Mouse (Mus musculus): ENCODE results near the gene Cldn22. TPM values are rescaled to one million over a fixed set of nuclear protein-coding genes. Genes with fewer than 3 reads are reported as not detected.

Gene Cldn22
- not detected in 2 replicates for polyA plus RNA-seq (2015; fragmentation: Nextera tagmentation; extraction: Ambion mirVana)

- Histone ChIP-seq H3K9me3 (ENCODE audit: low read length) (no peaks in the 10 kb centered on the region), H3K4me2 (replicated peaks; ENCODE audit: low read depth, low read length) (no peak within 1 kb of the TSS), H3K36me3 (ENCODE audit: insufficient read depth, low read length) (no peaks in the 10 kb centered on the region), H3K9ac (replicated peaks; ENCODE audit: low read depth) (no peak within 1 kb of the TSS), H3K4me3 (ENCODE audit: low read depth, low read length) (no peak within 1 kb of the TSS), H3K27ac (ENCODE audit: low read length) (no peak within 1 kb of the TSS), H3K4me1 (ENCODE audit: insufficient read depth, low read depth, low read length) (no peaks in the 10 kb centered on the region), H3K27me3 (replicated peaks; ENCODE audit: insufficient read depth, low read length) (no peaks in the 10 kb centered on the region)
- TF ChIP-seq EP300 (IDR thresholded peaks at IDR 0.05): no peak
- TF ChIP-seq CTCF (IDR thresholded peaks at IDR 0.05): no peak
- no peak for DNase-seq (ENCODE audit: low spot score)
- 62% methylated on average over 13 of the region's 13 CpGs for WGBS
- no peak for ATAC-seq
These were observed at the start of gene Cldn22 for GRCm38 (mm10) chr8:47824182-47824581. TSS of gene Cldn22 (plus strand) at chr8:47824482.

- ATAC-seq (no peak), DNase-seq (ENCODE audit: low spot score) (no peak)
- WGBS: 89% methylated on average over 7 of the region's 7 CpGs
- H3K27ac ChIP-seq (ENCODE audit: low read length): no peak overlapping the region
- no peaks in the 10 kb centered on the region for H3K9me3 ChIP-seq (ENCODE audit: low read length)
- no peaks in the 10 kb centered on the region for H3K4me1 ChIP-seq (ENCODE audit: insufficient read depth, low read depth, low read length)
- H3K4me2 ChIP-seq (replicated peaks; ENCODE audit: low read depth, low read length): no peak overlapping the region
- no peaks in the 10 kb centered on the region for H3K36me3 ChIP-seq (ENCODE audit: insufficient read depth, low read length)
- no peaks in the 10 kb centered on the region for H3K27me3 ChIP-seq (replicated peaks; ENCODE audit: insufficient read depth, low read length)
- H3K9ac ChIP-seq (replicated peaks; ENCODE audit: low read depth): no peak overlapping the region
- no peak overlapping the region for H3K4me3 ChIP-seq (ENCODE audit: low read depth, low read length)
- TF ChIP-seq CTCF (IDR thresholded peaks at IDR 0.05) (no peak), EP300 (IDR thresholded peaks at IDR 0.05) (no peak)
These were observed 46.9 kb upstream of the Cldn22 start for GRCm38 (mm10) chr8:47777415-47777814.

GRCm38 (mm10) chr8:47779589-47779988, 44.7 kb upstream of the Cldn22 start:
- no peak overlapping the region for H3K4me3 ChIP-seq (ENCODE audit: low read depth, low read length)
- ATAC-seq: no peak
- no peaks in the 10 kb centered on the region for H3K36me3 ChIP-seq (ENCODE audit: insufficient read depth, low read length)
- no peaks in the 10 kb centered on the region for H3K4me1 ChIP-seq (ENCODE audit: insufficient read depth, low read depth, low read length)
- 72% methylated on average over 6 of the region's 6 CpGs for WGBS
- no peak overlapping the region for H3K9ac ChIP-seq (replicated peaks; ENCODE audit: low read depth)
- DNase-seq (ENCODE audit: low spot score): no peak
- H3K27me3 ChIP-seq (replicated peaks; ENCODE audit: insufficient read depth, low read length): no peaks in the 10 kb centered on the region
- no peaks in the 10 kb centered on the region for H3K9me3 ChIP-seq (ENCODE audit: low read length)
- TF ChIP-seq EP300 (IDR thresholded peaks at IDR 0.05) (no peak), CTCF (IDR thresholded peaks at IDR 0.05) (no peak)
- H3K27ac ChIP-seq (ENCODE audit: low read length): no peak overlapping the region
- H3K4me2 ChIP-seq (replicated peaks; ENCODE audit: low read depth, low read length): no peak overlapping the region

- H3K9me3 ChIP-seq (ENCODE audit: low read length): no peaks in the 10 kb centered on the region
- H3K27ac ChIP-seq (ENCODE audit: low read length): no peak overlapping the region
- no peaks in the 10 kb centered on the region for H3K4me1 ChIP-seq (ENCODE audit: insufficient read depth, low read depth, low read length)
- H3K9ac ChIP-seq (replicated peaks; ENCODE audit: low read depth): no peak overlapping the region
- H3K4me2 ChIP-seq (replicated peaks; ENCODE audit: low read depth, low read length): no peak overlapping the region
- WGBS: 85% methylated on average over 4 of the region's 4 CpGs
- H3K4me3 ChIP-seq (ENCODE audit: low read depth, low read length): no peak overlapping the region
- ATAC-seq: no peak
- no peaks in the 10 kb centered on the region for H3K36me3 ChIP-seq (ENCODE audit: insufficient read depth, low read length)
- no peak for TF ChIP-seq CTCF (IDR thresholded peaks at IDR 0.05)
- TF ChIP-seq EP300 (IDR thresholded peaks at IDR 0.05): no peak
- DNase-seq (ENCODE audit: low spot score): no peak
- no peaks in the 10 kb centered on the region for H3K27me3 ChIP-seq (replicated peaks; ENCODE audit: insufficient read depth, low read length)
These were observed 42.4 kb upstream of the Cldn22 start for GRCm38 (mm10) chr8:47781881-47782280.

- no peak overlapping the region for H3K4me2 ChIP-seq (replicated peaks; ENCODE audit: low read depth, low read length)
- H3K9me3 ChIP-seq (ENCODE audit: low read length): no peaks in the 10 kb centered on the region
- no peak for DNase-seq (ENCODE audit: low spot score)
- no peak overlapping the region for H3K4me3 ChIP-seq (ENCODE audit: low read depth, low read length)
- H3K27ac ChIP-seq (ENCODE audit: low read length): no peak overlapping the region
- no peaks in the 10 kb centered on the region for H3K36me3 ChIP-seq (ENCODE audit: insufficient read depth, low read length)
- no peak overlapping the region for H3K9ac ChIP-seq (replicated peaks; ENCODE audit: low read depth)
- TF ChIP-seq EP300 (IDR thresholded peaks at IDR 0.05): no peak
- TF ChIP-seq CTCF (IDR thresholded peaks at IDR 0.05): no peak
- no peaks in the 10 kb centered on the region for H3K4me1 ChIP-seq (ENCODE audit: insufficient read depth, low read depth, low read length)
- no peak for ATAC-seq
- no peaks in the 10 kb centered on the region for H3K27me3 ChIP-seq (replicated peaks; ENCODE audit: insufficient read depth, low read length)
- 91% methylated on average over 2 of the region's 2 CpGs for WGBS
These were observed 40.7 kb upstream of the Cldn22 start for GRCm38 (mm10) chr8:47783544-47783943.

GRCm38 (mm10) chr8:47783944-47784343, 40.3 kb upstream of the Cldn22 start:
- no peak for ATAC-seq
- DNase-seq (ENCODE audit: low spot score): no peak

GRCm38 (mm10) chr8:47784436-47784835, 39.8 kb upstream of the Cldn22 start:
- TF ChIP-seq CTCF (IDR thresholded peaks at IDR 0.05) (no peak), EP300 (IDR thresholded peaks at IDR 0.05) (no peak)
- no peak overlapping the region for H3K9ac ChIP-seq (replicated peaks; ENCODE audit: low read depth)
- DNase-seq (ENCODE audit: low spot score) (no peak), ATAC-seq (no peak)
- WGBS: 86% methylated on average over 7 of the region's 7 CpGs
- no peak overlapping the region for H3K27ac ChIP-seq (ENCODE audit: low read length)
- H3K27me3 ChIP-seq (replicated peaks; ENCODE audit: insufficient read depth, low read length): no peaks in the 10 kb centered on the region
- no peaks in the 10 kb centered on the region for H3K9me3 ChIP-seq (ENCODE audit: low read length)
- no peaks in the 10 kb centered on the region for H3K4me1 ChIP-seq (ENCODE audit: insufficient read depth, low read depth, low read length)
- H3K4me2 ChIP-seq (replicated peaks; ENCODE audit: low read depth, low read length): no peak overlapping the region
- no peak overlapping the region for H3K4me3 ChIP-seq (ENCODE audit: low read depth, low read length)
- H3K36me3 ChIP-seq (ENCODE audit: insufficient read depth, low read length): no peaks in the 10 kb centered on the region

More at GRCm38 (mm10) chr8:47783944-47784343, 40.3 kb upstream of the Cldn22 start:
- no peaks in the 10 kb centered on the region for H3K27me3 ChIP-seq (replicated peaks; ENCODE audit: insufficient read depth, low read length)
- no peak overlapping the region for H3K27ac ChIP-seq (ENCODE audit: low read length)
- H3K4me3 ChIP-seq (ENCODE audit: low read depth, low read length): no peak overlapping the region
- 87% methylated on average over 6 of the region's 6 CpGs for WGBS
- no peaks in the 10 kb centered on the region for H3K36me3 ChIP-seq (ENCODE audit: insufficient read depth, low read length)
- H3K9ac ChIP-seq (replicated peaks; ENCODE audit: low read depth): no peak overlapping the region
- H3K4me2 ChIP-seq (replicated peaks; ENCODE audit: low read depth, low read length): no peak overlapping the region
- TF ChIP-seq EP300 (IDR thresholded peaks at IDR 0.05) (no peak), CTCF (IDR thresholded peaks at IDR 0.05) (no peak)
- no peaks in the 10 kb centered on the region for H3K4me1 ChIP-seq (ENCODE audit: insufficient read depth, low read depth, low read length)
- H3K9me3 ChIP-seq (ENCODE audit: low read length): no peaks in the 10 kb centered on the region

Measured in lung, postnatal 0 days (tissue).